Mouse (Mus musculus): ENCODE measurements around the gene Sys1. TPM values are rescaled to one million over a fixed set of nuclear protein-coding genes. Genes with fewer than 3 reads are reported as not detected.

Gene Sys1
- total RNA-seq (2023): 10 to 100 TPM; 28.4 to 36.4 TPM

GRCm38 (mm10) chr2:164456864-164457300 is at the start of gene Sys1:
Gene Sys1, plus strand, starts transcription at chr2:164456964.

DNA sequence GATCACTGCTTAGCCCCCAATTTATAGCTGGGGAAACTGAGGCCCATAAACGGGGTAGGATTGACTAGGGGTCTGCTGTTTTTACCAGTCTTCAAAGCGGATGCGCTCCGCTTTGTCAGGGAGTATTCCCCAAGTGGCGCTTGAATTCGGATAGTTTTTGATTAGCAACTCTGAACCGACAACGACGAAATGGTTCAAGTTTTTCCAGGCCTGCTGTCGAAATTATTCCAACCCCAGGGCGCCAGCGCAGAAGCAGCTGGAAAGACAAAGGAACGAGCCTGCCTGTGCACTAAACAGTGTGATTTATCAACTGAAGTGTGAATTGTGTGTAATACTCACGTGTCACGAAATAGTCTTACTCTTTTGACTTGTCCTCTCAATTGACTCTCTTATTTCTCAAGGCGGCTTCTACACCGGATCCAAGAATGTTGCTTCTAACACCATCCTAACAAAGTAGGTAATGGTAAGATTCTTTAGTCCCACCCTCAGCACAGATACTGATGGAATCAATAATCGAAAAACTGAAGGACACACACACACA is 13.2 kb upstream of the Sys1 start, which contains the start of gene Sdc4:
Gene Sdc4, minus strand, starts transcription at position 428 of the 541 bp plus-strand sequence.

GRCm38 (mm10) chr2:164460745-164461551 is 4.2 kb downstream of the Sys1 start, which contains the start of gene Gm20458:
Gene Gm20458, plus strand, starts transcription at chr2:164460967.

GRCm38 (mm10) chr2:164473624-164474023 is 16.9 kb downstream of the Sys1 start, which contains the start of gene Trp53tg5:
Gene Trp53tg5, minus strand, starts transcription at chr2:164473724.

DNA sequence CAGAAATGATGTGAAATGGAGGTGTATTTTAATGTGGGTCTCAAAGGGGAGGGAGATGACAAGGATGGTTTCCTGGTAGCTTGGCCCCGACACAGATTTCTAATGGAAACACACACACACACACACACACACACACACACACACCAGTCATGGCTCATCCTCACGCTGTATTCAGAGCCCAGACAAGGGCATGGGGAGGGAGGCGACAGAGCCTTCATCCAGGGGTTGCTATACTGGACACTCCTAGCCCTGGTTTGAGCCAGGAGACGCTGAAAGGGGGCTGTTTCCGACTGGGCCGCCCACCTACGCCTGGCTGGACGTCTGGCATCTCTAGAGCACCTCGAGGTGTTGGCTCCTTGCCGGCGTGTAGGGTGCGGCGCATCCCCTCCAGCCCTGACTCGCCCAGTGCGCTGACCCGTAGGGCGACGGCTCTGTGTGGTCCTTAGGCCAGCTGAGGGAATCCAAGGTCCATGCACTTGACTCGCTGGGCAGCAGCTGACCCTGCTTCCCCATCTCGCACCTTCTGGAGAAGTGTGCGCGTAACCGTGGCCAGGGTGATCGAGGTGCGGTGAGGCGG is 29.0 kb downstream of the Sys1 start, which contains the start of gene Dbndd2:
Gene Dbndd2, plus strand, starts transcription at position 426 of the 577 bp plus-strand sequence.

DNA sequence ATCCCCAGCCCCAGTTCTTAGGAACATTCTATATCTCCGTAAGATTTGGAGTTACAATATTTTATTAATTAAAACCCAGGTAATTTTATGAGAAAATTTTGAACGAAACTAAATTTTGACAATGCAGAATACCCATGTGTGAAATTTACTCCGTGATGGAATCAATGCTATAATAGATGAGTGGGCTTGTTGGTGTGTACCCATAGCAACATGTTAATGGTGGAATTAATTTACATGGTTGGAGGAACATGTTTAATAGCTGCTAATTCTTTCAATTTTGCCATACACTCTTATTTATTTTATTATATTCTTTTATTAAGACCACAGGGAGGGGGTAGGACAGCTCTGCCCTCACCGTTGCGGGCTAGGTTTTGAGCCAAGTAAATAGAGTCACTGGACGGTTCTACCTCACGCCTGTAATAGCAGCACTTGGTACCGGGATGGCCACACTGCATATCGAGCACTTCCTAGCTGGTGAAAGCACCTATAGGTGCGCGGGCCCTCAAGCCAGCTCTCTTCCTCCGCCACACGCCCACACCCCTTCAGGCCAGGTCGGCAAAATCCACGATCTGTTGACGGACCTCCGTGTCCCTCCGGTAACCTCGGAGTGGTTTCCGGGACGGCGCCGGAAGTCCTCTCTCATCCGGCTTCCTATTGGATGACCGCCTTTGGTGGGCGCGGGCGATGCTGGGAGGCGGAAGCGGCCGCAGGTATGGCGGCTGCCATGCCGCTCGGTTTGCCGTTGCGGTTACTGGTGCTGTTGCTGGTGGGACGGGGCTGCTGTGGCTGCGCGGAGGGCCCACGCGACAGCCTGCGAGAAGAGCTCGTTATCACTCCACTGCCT is 40.3 kb downstream of the Sys1 start, which contains the start of gene Pigt:
Gene Pigt, plus strand, starts transcription at position 674 of the 844 bp plus-strand sequence.

Other genes with a start within 250 kb of the Sys1 start
- gene Wfdc15b, start 235.3 kb upstream of the Sys1 start, total RNA-seq (2023): not detected
- gene Svs2, start 218.5 kb upstream of the Sys1 start, total RNA-seq (2023): not detected
- not detected for gene Svs3b, start 200.3 kb upstream of the Sys1 start, total RNA-seq (2023)
- not detected for gene Svs4, start 178.5 kb upstream of the Sys1 start, total RNA-seq (2023)
- not detected for gene Svs3a, start 167.7 kb upstream of the Sys1 start, total RNA-seq (2023)
- not detected for gene Svs6, start 140.2 kb upstream of the Sys1 start, total RNA-seq (2023)
- not detected for gene Svs5, start 124.2 kb upstream of the Sys1 start, total RNA-seq (2023)
- gene Slpi, start 67.9 kb upstream of the Sys1 start, total RNA-seq (2023): 100 to 1,000 TPM; 591 to 696 TPM
- not detected for gene Rbpjl, start 53.8 kb upstream of the Sys1 start, total RNA-seq (2023)
- gene Matn4, start 51.8 kb upstream of the Sys1 start, total RNA-seq (2023): not detected
- gene Sdc4, start 13.1 kb upstream of the Sys1 start, total RNA-seq (2023): 1 to 10 TPM; 2.4 to 3.9 TPM
- gene Gm20458, start 4.0 kb downstream of the Sys1 start, total RNA-seq (2023): 1 to 10 TPM in 1 of 2 experiments, under 1 TPM in 1; 0.97 to 3.1 TPM
- not detected for gene Trp53tg5, start 16.8 kb downstream of the Sys1 start, total RNA-seq (2023)
- 1 to 10 TPM; 1.0 to 2.2 TPM for gene Dbndd2, start 29.1 kb downstream of the Sys1 start, total RNA-seq (2023)
- 10 to 100 TPM; 45.7 to 55.1 TPM for gene Pigt, start 40.6 kb downstream of the Sys1 start, total RNA-seq (2023)
- gene Wfdc2, start 105.4 kb downstream of the Sys1 start, total RNA-seq (2023): not detected
- gene Spint3, start 116.5 kb downstream of the Sys1 start, total RNA-seq (2023): not detected
- gene Wfdc6a, start 128.5 kb downstream of the Sys1 start, total RNA-seq (2023): not detected
- not detected for gene Eppin, start 136.6 kb downstream of the Sys1 start, total RNA-seq (2023)
- not detected for gene Wfdc6b, start 156.6 kb downstream of the Sys1 start, total RNA-seq (2023)
- gene Wfdc8, start 156.7 kb downstream of the Sys1 start, total RNA-seq (2023): not detected
- not detected for gene Wfdc16, start 181.8 kb downstream of the Sys1 start, total RNA-seq (2023)
- 10 to 100 TPM in 1 of 2 experiments, 1 to 10 TPM in 1; 8.8 to 13.0 TPM for gene Wfdc10, start 199.1 kb downstream of the Sys1 start, total RNA-seq (2023)
- not detected for gene Wfdc9, start 199.6 kb downstream of the Sys1 start, total RNA-seq (2023)
- not detected for gene Wfdc11, start 217.1 kb downstream of the Sys1 start, total RNA-seq (2023)
- not detected for gene Wfdc13, start 228.1 kb downstream of the Sys1 start, total RNA-seq (2023)
- gene Spint4, start 241.5 kb downstream of the Sys1 start, total RNA-seq (2023): not detected

All from neutrophil, adult 59 days (primary cell).